Mouse (Mus musculus): Measurements from ENCODE around the gene Adipor2.

Gene Adipor2

GRCm38 (mm10) chr6:119307867-119308413, 109.6 kb downstream of the Adipor2 start:
- no peak for DNase-seq

- no peak for DNase-seq
These were observed 114.2 kb downstream of the Adipor2 start for GRCm38 (mm10) chr6:119303331-119303730.

Data from thymus, postnatal 14 days (tissue).